Mouse (Mus musculus) urinary bladder, postnatal 14 days (tissue): ENCODE results near the gene Olfr139.

Experiments
- DNase-seq: peaks from one replicate; pipeline ENCODE4 v3.0.0; 2021; ENCODE audit warnings: low spot score

The Olfr139 gene

DNA sequence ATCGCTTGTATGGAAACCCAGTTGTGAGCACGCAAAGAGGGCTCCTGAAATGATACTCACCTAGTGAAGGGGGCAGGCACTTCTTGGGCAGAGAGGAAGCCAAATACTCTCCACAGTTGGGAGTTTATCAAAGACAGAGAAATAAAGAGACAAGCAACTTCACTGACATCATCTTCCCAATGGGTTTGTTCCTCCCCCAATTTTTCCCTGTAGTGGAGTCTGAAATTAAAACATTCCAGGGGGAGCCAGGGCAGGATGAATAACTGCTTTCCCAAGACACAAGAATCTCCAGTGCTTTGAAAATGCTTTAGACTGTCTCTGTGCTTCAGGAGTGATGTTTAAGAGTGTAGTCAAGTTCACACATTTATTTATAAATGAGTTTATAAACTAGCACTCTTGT lies at the start of gene Olfr139, which contains the start of gene Olfr399:
Gene Olfr139, minus strand, starts transcription at position 101 of the 400 bp plus-strand sequence.
Gene Olfr399, minus strand, starts transcription at position 165 of the 400 bp plus-strand sequence.
- DNase-seq = no peak

DNA sequence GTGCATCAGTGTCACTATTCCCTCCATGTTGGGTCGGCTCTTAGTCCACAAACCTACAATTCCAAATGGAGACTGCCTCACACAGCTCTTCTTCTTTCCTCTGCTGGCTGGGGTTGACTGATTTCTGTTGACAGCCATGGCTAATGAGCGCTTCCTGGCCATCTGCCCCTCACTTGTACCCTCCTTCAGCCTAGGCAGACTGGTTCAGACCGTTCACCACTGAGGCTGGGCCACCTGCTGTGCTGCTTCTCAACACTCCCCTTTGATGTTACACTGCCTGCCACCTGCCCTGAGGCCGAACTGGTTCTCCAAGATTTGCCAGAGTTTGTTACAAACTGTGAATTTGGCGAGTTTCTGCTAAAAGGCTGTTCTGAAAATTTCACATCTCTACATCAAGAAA lies 48.7 kb upstream of the Olfr139 start:
- DNase-seq = no peak

DNA sequence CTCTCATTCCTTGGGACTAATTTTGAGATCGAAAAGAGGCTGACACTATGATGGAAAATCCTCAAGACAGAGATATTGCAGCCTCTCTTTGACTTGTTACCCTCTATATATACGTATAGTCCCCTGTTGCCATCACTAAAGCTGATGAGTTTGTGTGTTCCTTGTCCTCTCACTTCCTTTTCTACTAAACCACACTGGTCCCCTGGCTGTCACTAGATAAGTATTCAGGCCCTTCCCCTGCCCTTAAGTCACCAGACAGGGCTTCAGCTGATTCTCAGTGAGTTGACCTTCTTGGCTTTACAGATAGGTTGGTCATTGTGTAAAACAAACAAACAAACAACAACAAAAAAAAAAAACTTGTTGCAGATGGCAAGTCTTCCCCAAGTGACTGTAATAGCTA lies 45.2 kb upstream of the Olfr139 start:
- no peak for DNase-seq

DNA sequence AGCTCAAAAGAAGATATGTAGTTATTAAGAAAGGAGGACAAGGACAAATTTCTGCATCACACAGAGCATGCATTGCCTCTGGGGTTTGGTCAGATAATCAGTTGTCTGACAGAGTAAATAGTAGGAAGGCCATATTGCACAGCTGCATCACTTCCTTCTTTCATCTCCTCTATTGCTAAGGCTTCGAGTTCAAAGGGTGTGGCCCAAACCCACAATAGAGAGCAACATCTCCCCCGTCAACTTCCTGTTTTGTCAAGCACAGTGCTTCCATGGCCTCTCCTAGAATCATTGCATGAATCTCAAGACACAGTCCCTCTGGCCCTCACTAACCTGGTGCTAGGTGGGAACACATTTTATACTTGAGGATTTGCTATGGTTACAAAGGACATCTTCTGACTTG lies 44.4 kb upstream of the Olfr139 start:
- DNase-seq = no peak

DNA sequence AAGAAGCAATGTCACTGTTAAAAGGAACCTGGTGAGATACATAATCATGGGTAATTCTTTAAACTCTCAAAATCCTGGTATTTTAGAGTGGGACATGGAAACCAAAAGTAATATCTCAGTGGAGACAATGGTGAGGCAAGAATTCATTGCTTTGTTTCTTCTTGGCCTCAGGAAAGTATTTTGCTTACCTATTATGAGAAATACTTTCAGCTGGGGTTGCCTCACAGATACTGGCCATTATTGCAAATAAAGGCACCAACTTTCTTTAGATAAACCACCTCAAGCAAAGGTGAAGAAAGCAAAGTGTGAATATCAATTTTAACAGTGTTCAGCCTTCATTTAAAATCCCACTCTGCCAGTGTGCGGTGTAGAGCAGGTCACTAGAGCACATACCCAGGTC lies 13.3 kb upstream of the Olfr139 start, which contains the start of gene Zfp616:
Gene Zfp616, plus strand, starts transcription at position 301 of the 400 bp plus-strand sequence.
- DNase-seq = no peak

DNA sequence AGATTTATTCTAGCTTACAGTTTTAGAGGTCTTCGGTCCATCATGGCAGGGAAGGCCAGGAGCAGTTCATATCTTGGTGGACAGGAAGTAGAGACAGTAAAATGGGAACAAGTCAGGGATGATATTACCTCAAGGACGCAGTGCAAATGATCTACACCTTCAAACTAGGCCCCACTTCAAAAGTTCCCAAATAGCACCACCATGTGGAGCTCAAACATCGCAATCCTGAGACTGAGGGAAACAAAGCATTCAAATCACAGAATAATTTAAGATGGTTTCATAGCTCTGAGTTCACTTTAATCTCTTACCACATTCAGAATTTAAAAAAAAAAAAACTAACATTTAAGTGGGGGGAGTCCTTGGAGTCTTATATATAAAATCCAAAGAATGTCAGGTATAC lies 5.0 kb downstream of the Olfr139 start:
- DNase-seq = no peak
